ENCODE assay signal across 11 mouse cellular contexts in genomic region chr4:59175003-59175402, GRCm38 (mm10). TPM values are rescaled to one million over a fixed set of nuclear protein-coding genes. Genes with fewer than 3 reads are reported as not detected.
DNase-seq lines count a peak whose midpoint lies in the region; ATAC-seq lines count a peak whose summit lies in the region.
"Had no signal": no experiment of that assay in that cellular context is flagged by ENCODE, and none has a peak within 500 bp of the region (broad histone marks: within the 10 kb centered on the region; RNA-seq: fewer than 3 reads in every experiment).

No protein-coding gene starts in this region.

- no peak for DNase-seq in liver, embryonic 13.5 days
- DNase-seq in liver: no peak
- DNase-seq in gonadal fat pad, adult 2 months (ENCODE audit: low read depth): peak; percentile 31
- DNase-seq in cerebellum, postnatal 25 days: no peak
- DNase-seq in cerebellum, adult 8-10 months: no peak
- DNase-seq: embryo, embryonic 11 days; kidney, postnatal 25 days had no signal

- ATAC-seq in liver, embryonic 13.5 days (ENCODE audit: low read depth): 0 out of 2 replicates have a peak, but pooled peaks have one; percentile 48
- peak; percentile 61; the same call in 1 of the 2 replicates for ATAC-seq in heart, embryonic 13.5 days (ENCODE audit: extremely low read depth, insufficient number of reproducible peaks, low FRiP score, low TSS enrichment)
- peak; percentile 60; the same call in 1 of the 2 replicates for ATAC-seq in stomach, embryonic 16.5 days (ENCODE audit: insufficient read depth, low FRiP score)
- ATAC-seq: forebrain, embryonic 14.5 days had no signal

- no peaks in the 10 kb centered on the region for H3K9me3 ChIP-seq in liver, embryonic 13.5 days (replicated peaks)
- no peaks in the 10 kb centered on the region for H3K9me3 ChIP-seq in heart, embryonic 13.5 days
- no peaks in the 10 kb centered on the region for H3K9me3 ChIP-seq in stomach, embryonic 16.5 days (replicated peaks; ENCODE audit: control insufficient read depth, low read length)
- H3K9me3 ChIP-seq: liver, embryonic 15.5 days had no signal

- no peak overlapping the region for H3K27ac ChIP-seq in liver, embryonic 13.5 days
- no peak overlapping the region; the same call in 1 of the 2 replicates for H3K27ac ChIP-seq in heart, embryonic 13.5 days (replicated peaks)
- H3K27ac ChIP-seq in stomach, embryonic 16.5 days (ENCODE audit: low read length): peak overlapping the region; percentile 79; the same call in 1 of the 2 replicates
- H3K27ac ChIP-seq: liver, embryonic 15.5 days had no signal

- H3K27me3 ChIP-seq in liver, embryonic 13.5 days: no peaks in the 10 kb centered on the region
- H3K27me3 ChIP-seq in heart, embryonic 13.5 days (replicated peaks): 0 out of 2 replicates have a peak, but pooled peaks cover 3% of the 10 kb centered on the region
- H3K27me3 ChIP-seq in stomach, embryonic 16.5 days (ENCODE audit: control insufficient read depth, insufficient read depth, low read length): no peaks in the 10 kb centered on the region
- H3K27me3 ChIP-seq: liver, embryonic 15.5 days had no signal

- 27% methylated on average over 4 of the region's 4 CpGs for WGBS in liver, embryonic 13.5 days (ENCODE audit: insufficient replicate concordance)
- WGBS in heart, embryonic 13.5 days: 15% methylated on average over 4 of the region's 4 CpGs
- 44% methylated on average over 4 of the region's 4 CpGs for WGBS in stomach, embryonic 16.5 days

- H3K9ac ChIP-seq in liver, embryonic 13.5 days: no peak overlapping the region
- no peak overlapping the region for H3K9ac ChIP-seq in heart, embryonic 13.5 days
- no peak overlapping the region for H3K9ac ChIP-seq in stomach, embryonic 16.5 days (ENCODE audit: low read length)
- H3K9ac ChIP-seq: liver, embryonic 15.5 days had no signal

- no peak overlapping the region for H3K4me2 ChIP-seq in liver, embryonic 13.5 days
- H3K4me2 ChIP-seq in heart, embryonic 13.5 days: 0 out of 2 replicates have a peak overlapping the region, but pooled peaks have one; percentile 11
- H3K4me2 ChIP-seq in stomach, embryonic 16.5 days (ENCODE audit: low read depth, low read length): no peak overlapping the region
- H3K4me2 ChIP-seq: liver, embryonic 15.5 days had no signal

- no peak overlapping the region for H3K4me3 ChIP-seq in liver, embryonic 13.5 days (replicated peaks)
- no peak overlapping the region for H3K4me3 ChIP-seq in heart, embryonic 13.5 days
- no peak overlapping the region for H3K4me3 ChIP-seq in stomach, embryonic 16.5 days (replicated peaks; ENCODE audit: low read length)
- H3K4me3 ChIP-seq: liver, embryonic 15.5 days had no signal

- peaks cover 26% of the 10 kb centered on the region for H3K4me1 ChIP-seq in liver, embryonic 13.5 days (replicated peaks)
- peaks cover 23% of the 10 kb centered on the region for H3K4me1 ChIP-seq in heart, embryonic 13.5 days
- H3K4me1 ChIP-seq in stomach, embryonic 16.5 days (ENCODE audit: control insufficient read depth, insufficient read depth, low read length): peaks cover 4% of the 10 kb centered on the region; the same call in 1 of the 2 replicates

- H3K36me3 ChIP-seq in liver, embryonic 13.5 days: no peaks in the 10 kb centered on the region
- no peaks in the 10 kb centered on the region for H3K36me3 ChIP-seq in heart, embryonic 13.5 days
- H3K36me3 ChIP-seq in stomach, embryonic 16.5 days (ENCODE audit: control insufficient read depth, insufficient read depth, low read length): no peaks in the 10 kb centered on the region
- H3K36me3 ChIP-seq: liver, embryonic 15.5 days had no signal

RNA-seq across cellular contexts. Expression of gene Ugcg, which starts 14.1 kb away (rescaled TPM):
- polyA plus RNA-seq in liver, embryonic 13.5 days (2015; fragmentation: Nextera tagmentation; extraction: Ambion mirVana): 9.2 and 10.5 TPM in 2 replicates
- polyA plus RNA-seq in gonadal fat pad, adult 2 months (2012; rRNA removed): 10.9 and 13.5 TPM in 2 replicates
- polyA plus RNA-seq in heart, embryonic 13.5 days (2015; fragmentation: Nextera tagmentation; extraction: Ambion mirVana): 6.9 and 7.1 TPM in 2 replicates
- polyA plus RNA-seq in stomach, embryonic 16.5 days (2015; fragmentation: Nextera tagmentation; extraction: Ambion mirVana): 8.9 and 9.7 TPM in 2 replicates

RNA-seq across cellular contexts. Expression of gene AI481877, which starts 36.2 kb away (rescaled TPM):
- polyA plus RNA-seq in liver, embryonic 13.5 days (2015; fragmentation: Nextera tagmentation; extraction: Ambion mirVana): not detected in 2 replicates
- polyA plus RNA-seq in gonadal fat pad, adult 2 months (2012; rRNA removed): 0.03 TPM in 1 of 2 replicates, not detected in the other
- polyA plus RNA-seq in heart, embryonic 13.5 days (2015; fragmentation: Nextera tagmentation; extraction: Ambion mirVana): not detected in 2 replicates
- polyA plus RNA-seq in stomach, embryonic 16.5 days (2015; fragmentation: Nextera tagmentation; extraction: Ambion mirVana): 0.15 and 0.19 TPM in 2 replicates
- polyA plus RNA-seq: forebrain, embryonic 14.5 days; liver, embryonic 15.5 days had no signal
